Mouse (Mus musculus) hindbrain, embryonic 16.5 days (tissue): ENCODE measurements at regions not wholly inside any gene's neighbourhood (a gene's known extent, or its start where the extent isn't known, plus 50 kb on each side); places are given as distances from the start of the nearest gene placed in this dataset.

Experiments used
- ATAC-seq: fragments of 200-750 bp; cut with Nextera tagmentation; 2 replicates; pipeline ENCODE4 v1.8.0; 2017; ENCODE audit warnings: moderate TSS enrichment, moderate library complexity
- H3K27ac ChIP-seq: fragments of 300-500 bp; sonication (generic); 2 replicates; pipeline ENCODE4 v1.5.1; 2014; ENCODE audit warnings: low read depth, mild to moderate bottlenecking, control low read depth, low read length, moderate library complexity
- H3K27me3 ChIP-seq: fragments of 300-500 bp; sonication (generic); replicated peaks from 2 replicates; pipeline ENCODE4 v1.6.1; 2014; ENCODE audit warnings: low read length; ENCODE audit not compliant: control insufficient read depth, insufficient read depth
- H3K36me3 ChIP-seq: fragments of 300-500 bp; sonication (generic); 2 replicates; pipeline ENCODE4 v1.6.1; 2014; ENCODE audit warnings: mild to moderate bottlenecking, low read length, moderate library complexity, mixed read lengths; ENCODE audit not compliant: control insufficient read depth, insufficient read depth
- H3K4me1 ChIP-seq: fragments of 300-500 bp; sonication (generic); 2 replicates; pipeline ENCODE4 v1.6.1; 2014; ENCODE audit warnings: low read depth, low read length; ENCODE audit not compliant: control insufficient read depth, insufficient read depth
- H3K4me2 ChIP-seq: fragments of 300-500 bp; sonication (generic); 2 replicates; pipeline ENCODE4 v1.6.1; 2014; ENCODE audit warnings: mild to moderate bottlenecking, low read length, control low read depth, moderate library complexity
- H3K4me3 ChIP-seq: fragments of 300-500 bp; sonication (generic); 2 replicates; pipeline ENCODE4 v1.5.1; 2014; ENCODE audit warnings: mild to moderate bottlenecking, low read length, control low read depth, moderate library complexity
- H3K9ac ChIP-seq: fragments of 300-500 bp; sonication (generic); 2 replicates; pipeline ENCODE4 v1.6.1; 2014; ENCODE audit warnings: low read depth, mild to moderate bottlenecking, control low read depth, low read length, moderate library complexity
- H3K9me3 ChIP-seq: fragments of 300-500 bp; sonication (generic); 2 replicates; pipeline ENCODE4 v1.6.1; 2014; ENCODE audit warnings: mild to moderate bottlenecking, low read length, moderate library complexity; ENCODE audit not compliant: control insufficient read depth
- WGBS: fragments of 180-500 bp; shearing (Covaris S2); extraction: QIAGEN DNeasy Blood & Tissue Kit; methylation state at CpG from one replicate; pipeline ENCODE4 v1.1.7; 2014; 5-methylcytosine and 5-hydroxymethylcytosine counted together

DNA sequence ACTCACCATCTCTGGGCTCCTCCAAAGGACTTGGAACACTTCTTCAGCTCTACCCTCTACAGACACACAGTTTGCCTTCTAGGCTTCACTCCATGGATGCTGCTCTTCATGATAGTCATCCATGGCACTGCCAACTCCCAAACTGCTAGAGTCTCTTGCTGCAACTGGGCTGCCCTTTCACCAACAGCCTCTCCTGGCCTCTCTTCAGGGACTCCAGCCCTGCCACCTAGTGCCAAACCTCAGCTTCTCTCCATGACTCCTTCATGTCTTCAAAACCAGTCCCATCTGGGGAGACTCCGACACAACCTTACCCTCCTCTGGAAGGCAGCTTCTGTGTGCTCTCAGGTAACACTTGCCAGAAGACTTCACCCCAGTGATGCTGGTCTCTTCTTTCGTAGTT is 164.9 kb upstream of the Plxnc1 start:
- Histone ChIP-seq H3K4me3 (no peak overlapping the region), H3K36me3 (no peaks in the 10 kb centered on the region), H3K27ac (no peak overlapping the region), H3K9me3 (no peaks in the 10 kb centered on the region), H3K4me1 (peaks cover 3% of the 10 kb centered on the region), H3K9ac (no peak overlapping the region), H3K27me3 (no peaks in the 10 kb centered on the region), H3K4me2 (no peak overlapping the region)
- 94% methylated on average over 2 of the region's 2 CpGs for WGBS
- ATAC-seq: no peak

- Histone ChIP-seq H3K36me3 (no peaks in the 10 kb centered on the region), H3K4me2 (no peak overlapping the region), H3K27ac (no peak overlapping the region), H3K9me3 (no peaks in the 10 kb centered on the region), H3K27me3 (no peaks in the 10 kb centered on the region), H3K9ac (no peak overlapping the region), H3K4me1 (peaks cover 3% of the 10 kb centered on the region), H3K4me3 (no peak overlapping the region)
- 20% methylated on average over 3 of the region's 3 CpGs for WGBS
- ATAC-seq: no peak
These were observed 163.1 kb upstream of the Plxnc1 start for GRCm38 (mm10) chr10:95107532-95108251.

DNA sequence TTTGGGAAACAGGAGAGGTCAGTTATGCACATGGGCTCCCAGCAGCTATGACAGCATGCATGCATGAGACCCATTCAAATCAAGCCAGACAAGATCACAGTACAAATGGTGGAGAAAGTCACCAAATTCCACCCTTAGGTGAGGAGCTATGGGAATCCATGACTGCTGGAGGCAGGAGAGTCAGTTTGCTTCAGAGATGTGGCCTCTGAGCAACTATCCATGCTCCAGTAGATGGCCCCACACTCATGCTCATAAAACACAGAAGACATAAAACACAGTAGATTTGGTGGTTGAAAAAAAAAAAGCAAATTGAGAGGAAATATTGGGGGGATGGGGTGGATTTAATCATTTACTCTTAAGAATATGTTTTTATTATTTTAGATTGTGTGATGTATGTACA is 159.2 kb upstream of the Plxnc1 start:
- Histone ChIP-seq H3K9ac (no peak overlapping the region), H3K36me3 (no peaks in the 10 kb centered on the region), H3K27ac (no peak overlapping the region), H3K27me3 (no peaks in the 10 kb centered on the region), H3K4me1 (peaks cover 3% of the 10 kb centered on the region), H3K4me2 (no peak overlapping the region), H3K4me3 (no peak overlapping the region), H3K9me3 (no peaks in the 10 kb centered on the region)
- ATAC-seq: no peak

DNA sequence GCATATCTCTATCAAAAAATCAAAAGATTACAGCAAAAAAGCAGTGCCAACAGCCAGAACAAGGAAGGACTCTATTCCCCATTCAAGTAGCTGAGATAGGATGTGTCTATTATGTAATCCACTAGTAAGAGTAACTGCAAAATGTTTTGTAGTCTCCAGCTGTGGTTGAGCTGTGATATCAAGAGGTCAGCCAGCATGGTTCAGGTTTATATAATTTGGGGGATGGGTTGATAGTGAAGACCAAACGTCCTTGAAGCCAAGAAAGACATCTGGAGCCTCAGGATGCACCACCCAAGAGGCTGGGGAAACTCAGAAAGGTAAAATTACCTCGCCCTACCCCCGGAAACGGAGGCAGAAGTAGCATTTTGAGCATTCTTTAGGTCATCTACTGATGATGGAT is 158.3 kb upstream of the Plxnc1 start:
- no peak overlapping the region for H3K27ac ChIP-seq
- WGBS: 82% methylated on average over 4 of the region's 4 CpGs
- H3K36me3 ChIP-seq: no peaks in the 10 kb centered on the region
- no peak overlapping the region for H3K4me2 ChIP-seq
- ATAC-seq: no peak
- no peak overlapping the region for H3K9ac ChIP-seq
- no peaks in the 10 kb centered on the region for H3K27me3 ChIP-seq
- H3K9me3 ChIP-seq: no peaks in the 10 kb centered on the region
- peaks cover 3% of the 10 kb centered on the region for H3K4me1 ChIP-seq
- H3K4me3 ChIP-seq: no peak overlapping the region

GRCm38 (mm10) chr10:95099906-95100305 is 155.3 kb upstream of the Plxnc1 start:
- Histone ChIP-seq H3K4me1 (no peaks in the 10 kb centered on the region), H3K27me3 (no peaks in the 10 kb centered on the region), H3K4me2 (no peak overlapping the region), H3K36me3 (no peaks in the 10 kb centered on the region), H3K27ac (no peak overlapping the region), H3K4me3 (no peak overlapping the region), H3K9me3 (no peaks in the 10 kb centered on the region), H3K9ac (no peak overlapping the region)
- no peak for ATAC-seq
- 76% methylated on average over 5 of the region's 5 CpGs for WGBS

DNA sequence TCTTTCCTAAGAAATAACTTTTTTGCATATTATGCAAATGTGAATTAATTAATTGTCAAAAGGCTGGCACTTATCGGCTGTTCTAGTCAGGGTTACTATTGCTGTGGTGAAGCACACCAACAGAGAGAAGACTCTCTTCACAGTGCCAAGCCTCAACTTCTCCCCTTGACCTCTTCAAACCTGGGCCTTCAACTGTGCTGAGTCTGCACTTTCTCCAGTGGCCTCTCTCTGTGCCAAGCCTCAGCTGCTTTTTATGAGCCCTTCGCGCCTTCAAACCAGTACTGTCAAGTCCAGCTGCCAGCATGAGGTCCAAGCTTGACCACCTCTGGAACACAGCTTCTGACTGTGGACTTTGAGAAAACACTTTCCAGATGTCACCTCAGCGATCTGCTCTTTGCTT is 151.2 kb upstream of the Plxnc1 start:
- WGBS: 77% methylated on average over 4 of the region's 4 CpGs
- Histone ChIP-seq H3K27ac (no peak overlapping the region), H3K4me1 (no peaks in the 10 kb centered on the region; the same call in 1 of the 2 replicates), H3K9me3 (no peaks in the 10 kb centered on the region), H3K4me2 (no peak overlapping the region), H3K36me3 (no peaks in the 10 kb centered on the region), H3K9ac (no peak overlapping the region), H3K4me3 (no peak overlapping the region), H3K27me3 (no peaks in the 10 kb centered on the region)
- no peak for ATAC-seq

GRCm38 (mm10) chr10:95094771-95095170 is 150.1 kb upstream of the Plxnc1 start:
- Histone ChIP-seq H3K27ac (no peak overlapping the region), H3K4me3 (no peak overlapping the region), H3K27me3 (no peaks in the 10 kb centered on the region), H3K9me3 (no peaks in the 10 kb centered on the region), H3K4me2 (no peak overlapping the region), H3K9ac (no peak overlapping the region), H3K4me1 (no peaks in the 10 kb centered on the region; the same call in 1 of the 2 replicates), H3K36me3 (no peaks in the 10 kb centered on the region)
- no peak for ATAC-seq
- 67% methylated on average over 8 of the region's 8 CpGs for WGBS

- Histone ChIP-seq H3K4me2 (no peak overlapping the region), H3K9me3 (no peaks in the 10 kb centered on the region), H3K4me3 (no peak overlapping the region), H3K9ac (no peak overlapping the region), H3K4me1 (peaks cover 2% of the 10 kb centered on the region), H3K27me3 (no peaks in the 10 kb centered on the region), H3K27ac (no peak overlapping the region), H3K36me3 (no peaks in the 10 kb centered on the region)
- no peak for ATAC-seq
- whole genome bisulfite sequencing: 32% methylated on average over 5 of the region's 5 CpGs
These were observed 148.6 kb upstream of the Plxnc1 start for GRCm38 (mm10) chr10:95093266-95093665.

DNA sequence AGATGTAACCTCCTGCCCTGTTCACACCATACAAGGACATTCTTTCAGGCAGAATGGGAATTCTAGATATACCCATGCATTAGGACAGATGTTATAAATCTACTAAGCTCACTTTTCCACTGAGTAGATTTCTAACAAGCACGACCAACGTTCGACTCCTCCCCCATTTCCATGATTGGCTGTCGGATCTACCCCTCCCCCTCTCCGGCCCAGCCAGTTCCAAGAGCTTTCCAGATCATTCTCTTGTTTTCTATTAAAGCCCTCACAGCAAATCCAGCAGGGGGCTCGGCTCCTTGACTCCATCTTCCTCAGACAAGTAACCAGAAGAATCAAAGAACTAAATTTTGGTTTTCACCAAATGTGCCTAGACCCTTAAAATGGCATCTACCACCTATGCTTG is 146.5 kb upstream of the Plxnc1 start:
- Histone ChIP-seq H3K9ac (no peak overlapping the region), H3K4me2 (no peak overlapping the region), H3K27me3 (no peaks in the 10 kb centered on the region), H3K27ac (no peak overlapping the region), H3K36me3 (no peaks in the 10 kb centered on the region), H3K4me1 (peaks cover 2% of the 10 kb centered on the region), H3K9me3 (no peaks in the 10 kb centered on the region), H3K4me3 (no peak overlapping the region)
- ATAC-seq: no peak
- WGBS: 69% methylated on average over 6 of the region's 6 CpGs

DNA sequence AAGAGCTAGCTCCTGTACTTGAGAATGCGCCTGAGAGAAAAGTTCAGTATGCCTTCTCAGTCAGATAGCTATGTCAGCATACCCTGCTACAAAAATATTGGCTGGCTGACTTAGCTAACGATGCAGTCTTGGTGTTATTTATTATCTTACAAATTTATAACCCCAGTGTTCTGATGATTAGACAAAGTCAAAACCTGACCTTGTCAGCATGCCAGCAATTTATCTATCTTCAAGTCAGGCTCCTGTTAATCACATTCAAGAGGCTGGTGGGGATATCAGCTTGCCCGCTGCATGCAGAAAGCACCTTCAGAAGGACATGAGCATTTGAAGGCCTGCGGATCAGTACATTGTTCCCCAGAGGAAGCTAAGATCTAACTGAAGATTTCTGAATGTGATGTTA is 146.0 kb upstream of the Plxnc1 start:
- Histone ChIP-seq H3K27me3 (no peaks in the 10 kb centered on the region), H3K4me2 (no peak overlapping the region), H3K4me3 (no peak overlapping the region), H3K9me3 (no peaks in the 10 kb centered on the region), H3K27ac (no peak overlapping the region), H3K9ac (no peak overlapping the region), H3K36me3 (no peaks in the 10 kb centered on the region), H3K4me1 (peaks cover 2% of the 10 kb centered on the region)
- ATAC-seq: no peak
- 82% methylated on average over 4 of the region's 4 CpGs for WGBS
